Mouse (Mus musculus) E14TG2a.4 (cell line): Measurements from ENCODE around the gene Il1r1.

ENCODE experiments used
- H3K27me3 ChIP-seq: 2 replicates; pipeline ENCODE4 v1.6.1; 2014; ENCODE audit warnings: low read length, control low read depth; ENCODE audit not compliant: insufficient read depth
- H3K36me3 ChIP-seq: 2 replicates; pipeline ENCODE4 v1.6.1; 2014; ENCODE audit warnings: low read length, control low read depth; ENCODE audit not compliant: insufficient read depth
- H3K4me1 ChIP-seq: replicated peaks from 2 replicates; pipeline ENCODE4 v1.6.1; 2014; ENCODE audit warnings: low read depth, low read length, control low read depth
- H3K4me3 ChIP-seq: replicated peaks from 2 replicates; pipeline ENCODE4 v1.5.1; 2014; ENCODE audit warnings: mild to moderate bottlenecking, low read length
- H3K9me3 ChIP-seq: 2 replicates; pipeline ENCODE4 v1.6.1; 2014; ENCODE audit warnings: low read length, control low read depth
- CTCF ChIP-seq: conservative IDR thresholded peaks from 2 replicates; pipeline ENCODE4 v1.5.1; 2014; ENCODE audit warnings: low read length
- NANOG ChIP-seq: IDR thresholded peaks from 2 replicates; pipeline ENCODE4 v1.6.1; 2014; ENCODE audit warnings: borderline replicate concordance, low read length, mixed read lengths
- POU5F1 ChIP-seq: IDR thresholded peaks from 2 replicates; pipeline ENCODE4 v1.6.1; 2014; ENCODE audit warnings: low read length, borderline replicate concordance

The Il1r1 gene

GRCm38 (mm10) chr1:40282394-40282793 lies 57.5 kb downstream of the Il1r1 start:
- H3K9me3 ChIP-seq = peaks cover 4% of the 10 kb centered on the region; the same call in 1 of the 2 replicates
- H3K4me3 ChIP-seq = no peak overlapping the region
- H3K36me3 ChIP-seq = no peaks in the 10 kb centered on the region
- no peaks in the 10 kb centered on the region for H3K4me1 ChIP-seq
- H3K27me3 ChIP-seq = no peaks in the 10 kb centered on the region
- TF ChIP-seq POU5F1 (no peak), NANOG (no peak), CTCF (no peak)

DNA sequence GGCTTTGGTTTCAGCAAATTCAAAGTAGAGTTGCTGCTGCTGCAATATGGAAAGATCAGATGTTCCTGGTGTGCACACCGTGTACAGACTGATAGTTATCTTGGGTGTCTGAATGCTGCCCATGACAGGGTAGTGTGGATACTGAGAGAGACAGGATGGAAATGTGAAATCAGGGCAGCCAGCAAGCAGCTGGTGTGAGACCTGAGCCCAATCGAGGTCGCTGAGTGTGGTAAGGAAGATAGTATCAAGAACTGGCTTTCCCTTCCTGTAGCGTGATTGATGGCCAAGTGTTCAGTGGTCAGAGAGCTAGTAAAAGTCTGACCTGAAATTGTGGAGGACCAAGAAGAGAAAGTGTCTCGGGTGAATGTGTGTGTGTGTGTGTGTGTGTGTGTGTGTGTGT lies 59.1 kb downstream of the Il1r1 start:
- Histone ChIP-seq H3K27me3 (no peaks in the 10 kb centered on the region), H3K4me3 (no peak overlapping the region), H3K4me1 (no peaks in the 10 kb centered on the region), H3K36me3 (no peaks in the 10 kb centered on the region), H3K9me3 (peaks cover 4% of the 10 kb centered on the region; the same call in 1 of the 2 replicates)
- TF ChIP-seq NANOG (no peak), POU5F1 (no peak), CTCF (no peak)

GRCm38 (mm10) chr1:40290489-40291255 lies 65.8 kb downstream of the Il1r1 start:
- Histone ChIP-seq H3K36me3 (no peaks in the 10 kb centered on the region), H3K4me1 (no peaks in the 10 kb centered on the region; the same call in 1 of the 2 replicates), H3K27me3 (no peaks in the 10 kb centered on the region), H3K9me3 (peaks cover 3% of the 10 kb centered on the region), H3K4me3 (no peak overlapping the region)
- TF ChIP-seq CTCF = peak; percentile 21
- no peak for TF ChIP-seq POU5F1

GRCm38 (mm10) chr1:40292231-40292630 lies 67.4 kb downstream of the Il1r1 start:
- H3K4me3 ChIP-seq = no peak overlapping the region
- H3K4me1 ChIP-seq = no peaks in the 10 kb centered on the region; the same call in 1 of the 2 replicates
- peaks cover 10% of the 10 kb centered on the region for H3K9me3 ChIP-seq
- no peaks in the 10 kb centered on the region for H3K27me3 ChIP-seq
- TF ChIP-seq NANOG (no peak), CTCF (no peak), POU5F1 (no peak)
- H3K36me3 ChIP-seq = no peaks in the 10 kb centered on the region

- Histone ChIP-seq H3K4me3 (no peak overlapping the region), H3K27me3 (no peaks in the 10 kb centered on the region), H3K4me1 (no peaks in the 10 kb centered on the region; the same call in 1 of the 2 replicates), H3K9me3 (peaks cover 10% of the 10 kb centered on the region), H3K36me3 (no peaks in the 10 kb centered on the region)
- no peak for TF ChIP-seq POU5F1
- no peak for TF ChIP-seq NANOG
- TF ChIP-seq CTCF = peak; percentile 70
These were observed 69.0 kb downstream of the Il1r1 start for GRCm38 (mm10) chr1:40293891-40294290.

DNA sequence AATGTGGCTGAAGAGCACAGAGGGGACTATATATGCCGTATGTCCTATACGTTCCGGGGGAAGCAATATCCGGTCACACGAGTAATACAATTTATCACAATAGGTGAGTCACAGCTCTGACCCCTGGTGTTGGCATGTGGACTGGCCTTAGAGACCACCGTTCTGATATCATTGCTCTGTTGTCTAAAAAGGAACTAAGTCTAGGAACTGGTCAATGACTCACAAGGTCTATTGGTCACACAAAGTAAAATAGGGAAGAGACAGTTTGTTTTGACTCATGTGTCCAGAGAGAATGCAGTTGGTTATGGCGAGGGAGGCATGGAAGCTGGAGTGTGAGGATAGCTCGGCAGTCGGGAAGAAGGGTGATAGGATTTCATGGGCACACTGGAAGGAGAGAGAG lies 69.9 kb downstream of the Il1r1 start:
- Histone ChIP-seq H3K9me3 (peaks cover 10% of the 10 kb centered on the region), H3K4me1 (no peaks in the 10 kb centered on the region; the same call in 1 of the 2 replicates), H3K36me3 (no peaks in the 10 kb centered on the region), H3K27me3 (no peaks in the 10 kb centered on the region), H3K4me3 (no peak overlapping the region)
- TF ChIP-seq NANOG (no peak), CTCF (no peak), POU5F1 (no peak)

DNA sequence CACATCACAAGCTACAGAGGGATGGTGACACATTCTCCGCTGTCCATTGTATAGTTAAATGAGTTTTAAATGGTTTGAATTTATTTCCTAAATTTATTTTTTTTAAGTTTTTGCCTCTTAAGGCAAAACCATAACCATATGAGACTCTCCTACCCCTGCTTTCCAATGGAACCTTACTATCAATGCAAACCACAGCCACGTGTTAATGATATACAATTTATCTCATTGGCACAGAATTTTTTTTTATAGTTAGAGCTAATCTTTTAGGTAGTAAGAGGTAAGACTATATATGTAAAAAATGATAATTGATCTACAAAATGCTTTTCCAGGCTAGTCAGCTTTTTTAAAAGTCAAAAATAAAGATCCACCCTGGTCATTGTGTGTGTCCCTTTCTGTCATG lies 73.2 kb downstream of the Il1r1 start:
- peaks cover 10% of the 10 kb centered on the region for H3K4me1 ChIP-seq
- no peak overlapping the region for H3K4me3 ChIP-seq
- no peak for TF ChIP-seq CTCF
- TF ChIP-seq NANOG = no peak
- TF ChIP-seq POU5F1 = no peak
- H3K9me3 ChIP-seq = peaks cover 10% of the 10 kb centered on the region
- no peaks in the 10 kb centered on the region for H3K27me3 ChIP-seq
- H3K36me3 ChIP-seq = no peaks in the 10 kb centered on the region

- TF ChIP-seq POU5F1 (peak; percentile 30; the same call in 1 of the 2 replicates), CTCF (no peak)
- Histone ChIP-seq H3K4me3 (0 out of 2 replicates have a peak overlapping the region, but pooled peaks have one; percentile 11), H3K4me1 (peaks cover 32% of the 10 kb centered on the region), H3K9me3 (peaks cover 9% of the 10 kb centered on the region), H3K27me3 (no peaks in the 10 kb centered on the region), H3K36me3 (no peaks in the 10 kb centered on the region)
These were observed 78.4 kb downstream of the Il1r1 start for GRCm38 (mm10) chr1:40303179-40303866.
